Mouse (Mus musculus) urinary bladder, postnatal 0 days (tissue): Measurements from ENCODE around the gene Fam20b. TPM values are rescaled to one million over a fixed set of nuclear protein-coding genes. Genes with fewer than 3 reads are reported as not detected.

Source experiments
- polyA plus RNA-seq: library from polyadenylated mRNA; unstranded; fragments of >200 nt; fragmentation: Nextera tagmentation; extraction: Ambion mirVana; gene quantifications from 2 replicates; pipeline ENCODE4 v1.2.1, GENCODE M21; 2015

Gene Fam20b
- 16.7 and 19.6 TPM in 2 replicates for polyA plus RNA-seq

GRCm38 (mm10) chr1:156718950-156719805 is at the start of gene Fam20b:
TSS of gene Fam20b (minus strand) at chr1:156719086.

GRCm38 (mm10) chr1:156674195-156675000 is 44.5 kb downstream of the Fam20b start, which contains the start of gene Tor3a:
TSS of gene Tor3a (minus strand) at chr1:156674356.

Other genes starting within 250 kb of the Fam20b start
- 14.6 and 17.7 TPM in 2 replicates for gene Soat1, start 244.8 kb downstream of the Fam20b start, polyA plus RNA-seq
- 0.19 and 0.26 TPM in 2 replicates for gene Gm10031, start 195.1 kb downstream of the Fam20b start, polyA plus RNA-seq
- 2.1 and 2.2 TPM in 2 replicates for gene Abl2, start 160.3 kb downstream of the Fam20b start, polyA plus RNA-seq
- gene Tor3a, start 44.7 kb downstream of the Fam20b start, polyA plus RNA-seq: 10.4 and 12.3 TPM in 2 replicates
- 4.2 and 6.2 TPM in 2 replicates for gene Angptl1, start 119.5 kb upstream of the Fam20b start, polyA plus RNA-seq
- gene Ralgps2, start 220.5 kb upstream of the Fam20b start, polyA plus RNA-seq: 16.2 and 24.5 TPM in 2 replicates